Mouse (Mus musculus): Measurements from ENCODE around the gene Tradd. TPM values are rescaled to one million over a fixed set of nuclear protein-coding genes. Genes with fewer than 3 reads are reported as not detected.

Tradd gene
- polyA plus RNA-seq, 1 experiment from 2014 or later: 14.8 TPM

DNA sequence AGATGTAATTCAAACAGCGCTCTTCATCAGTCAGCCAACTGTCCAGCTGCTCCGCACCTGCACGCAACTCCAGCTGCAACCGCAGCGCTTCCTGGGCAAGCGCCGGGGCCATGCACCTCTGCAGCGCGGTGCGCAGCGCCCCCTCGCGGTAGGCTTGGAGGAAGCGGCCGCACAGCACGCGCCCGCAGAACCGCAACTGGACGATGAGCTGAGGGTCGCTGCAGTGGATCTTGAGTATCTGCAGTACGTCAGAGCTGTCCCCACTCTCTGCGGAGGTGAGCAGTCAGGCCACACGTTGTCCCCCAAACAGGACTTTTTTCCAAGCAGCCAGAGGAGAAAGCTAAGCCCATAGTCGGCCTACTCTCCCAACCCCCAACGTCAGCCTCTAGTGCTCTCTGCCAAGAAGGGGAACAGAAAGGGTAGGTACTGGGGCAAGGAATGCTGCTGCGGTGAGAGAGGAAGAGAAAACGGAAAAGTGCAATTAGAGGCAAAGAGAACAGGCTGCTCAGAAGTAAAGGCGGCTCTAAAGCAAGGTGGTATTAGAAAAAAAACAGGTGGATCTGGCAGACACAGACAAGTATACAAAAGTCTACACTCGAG lies 4.6 kb downstream of the Tradd start:
- H3K27me3 ChIP-seq (replicated peaks; ENCODE audit: control insufficient read depth, insufficient read depth, low read length): peaks cover 63% of the 10 kb centered on the region
- DNase-seq (ENCODE audit: low spot score) (peak; percentile 77), ATAC-seq (peak; percentile 56)
- H3K4me3 ChIP-seq (ENCODE audit: low read depth, low read length): peak overlapping the region; percentile 34
- no peaks in the 10 kb centered on the region for H3K36me3 ChIP-seq (ENCODE audit: control insufficient read depth, insufficient read depth, low read length)
- no peaks in the 10 kb centered on the region for H3K9me3 ChIP-seq (replicated peaks; ENCODE audit: control insufficient read depth, low read length)
- WGBS: 3% methylated on average over 30 of the region's 30 CpGs
- H3K27ac ChIP-seq (ENCODE audit: low read depth, low read length): no peak overlapping the region
- H3K4me1 ChIP-seq (ENCODE audit: control insufficient read depth, insufficient read depth, low read length): peaks cover 11% of the 10 kb centered on the region; the same call in 1 of the 2 replicates
- peak overlapping the region; percentile 40 for H3K9ac ChIP-seq (ENCODE audit: low read length)
- H3K4me2 ChIP-seq (ENCODE audit: low read length): peak overlapping the region; percentile 75

GRCm38 (mm10) chr8:105258911-105259720 lies 5.3 kb downstream of the Tradd start:
- peak; percentile 36 for ATAC-seq
- H3K36me3 ChIP-seq (ENCODE audit: control insufficient read depth, insufficient read depth, low read length): no peaks in the 10 kb centered on the region
- WGBS: 2% methylated on average over 55 of the region's 55 CpGs

GRCm38 (mm10) chr8:105257318-105258114 lies 6.9 kb downstream of the Tradd start:
- Histone ChIP-seq H3K9me3 (replicated peaks; ENCODE audit: control insufficient read depth, low read length) (no peaks in the 10 kb centered on the region), H3K4me1 (ENCODE audit: control insufficient read depth, insufficient read depth, low read length) (peaks cover 10% of the 10 kb centered on the region; the same call in 1 of the 2 replicates), H3K27ac (ENCODE audit: low read depth, low read length) (no peak overlapping the region), H3K4me2 (ENCODE audit: low read length) (no peak overlapping the region), H3K27me3 (replicated peaks; ENCODE audit: control insufficient read depth, insufficient read depth, low read length) (peaks cover 48% of the 10 kb centered on the region), H3K9ac (ENCODE audit: low read length) (no peak overlapping the region), H3K4me3 (ENCODE audit: low read depth, low read length) (no peak overlapping the region), H3K36me3 (ENCODE audit: control insufficient read depth, insufficient read depth, low read length) (no peaks in the 10 kb centered on the region)
- WGBS: 68% methylated on average over 7 of the region's 7 CpGs
- DNase-seq (ENCODE audit: low spot score) (no peak), ATAC-seq (no peak)

More at GRCm38 (mm10) chr8:105258911-105259720, 5.3 kb downstream of the Tradd start:
- DNase-seq (ENCODE audit: low spot score): peak; percentile 62
- Histone ChIP-seq H3K27ac (ENCODE audit: low read depth, low read length) (no peak overlapping the region), H3K27me3 (replicated peaks; ENCODE audit: control insufficient read depth, insufficient read depth, low read length) (peaks cover 59% of the 10 kb centered on the region), H3K4me3 (ENCODE audit: low read depth, low read length) (peak overlapping the region; percentile 34), H3K4me2 (ENCODE audit: low read length) (peak overlapping the region; percentile 75), H3K4me1 (ENCODE audit: control insufficient read depth, insufficient read depth, low read length) (peaks cover 10% of the 10 kb centered on the region; the same call in 1 of the 2 replicates), H3K9me3 (replicated peaks; ENCODE audit: control insufficient read depth, low read length) (no peaks in the 10 kb centered on the region), H3K9ac (ENCODE audit: low read length) (peak overlapping the region; percentile 40)

GRCm38 (mm10) chr8:105254966-105255350 lies 9.5 kb downstream of the Tradd start, which contains the start of gene B3gnt9:
B3gnt9 (minus strand) TSS chr8:105255153.
- H3K27ac ChIP-seq (ENCODE audit: low read depth, low read length): no peak within 1 kb of the TSS
- WGBS: 4% methylated on average over 14 of the region's 14 CpGs
- no peak for DNase-seq (ENCODE audit: low spot score)
- H3K9me3 ChIP-seq (replicated peaks; ENCODE audit: control insufficient read depth, low read length): no peaks in the 10 kb centered on the region
- H3K9ac ChIP-seq (ENCODE audit: low read length): peak within 1 kb of the TSS; percentile 66
- H3K36me3 ChIP-seq (ENCODE audit: control insufficient read depth, insufficient read depth, low read length): peaks cover 24% of the 10 kb centered on the region
- peak within 1 kb of the TSS; percentile 52 for H3K4me3 ChIP-seq (ENCODE audit: low read depth, low read length)
- peaks cover 10% of the 10 kb centered on the region; the same call in 1 of the 2 replicates for H3K4me1 ChIP-seq (ENCODE audit: control insufficient read depth, insufficient read depth, low read length)
- H3K4me2 ChIP-seq (ENCODE audit: low read length): peak within 1 kb of the TSS; percentile 99
- no peak; the same call in 1 of the 2 replicates for ATAC-seq
- peaks cover 31% of the 10 kb centered on the region for H3K27me3 ChIP-seq (replicated peaks; ENCODE audit: control insufficient read depth, insufficient read depth, low read length)

DNA sequence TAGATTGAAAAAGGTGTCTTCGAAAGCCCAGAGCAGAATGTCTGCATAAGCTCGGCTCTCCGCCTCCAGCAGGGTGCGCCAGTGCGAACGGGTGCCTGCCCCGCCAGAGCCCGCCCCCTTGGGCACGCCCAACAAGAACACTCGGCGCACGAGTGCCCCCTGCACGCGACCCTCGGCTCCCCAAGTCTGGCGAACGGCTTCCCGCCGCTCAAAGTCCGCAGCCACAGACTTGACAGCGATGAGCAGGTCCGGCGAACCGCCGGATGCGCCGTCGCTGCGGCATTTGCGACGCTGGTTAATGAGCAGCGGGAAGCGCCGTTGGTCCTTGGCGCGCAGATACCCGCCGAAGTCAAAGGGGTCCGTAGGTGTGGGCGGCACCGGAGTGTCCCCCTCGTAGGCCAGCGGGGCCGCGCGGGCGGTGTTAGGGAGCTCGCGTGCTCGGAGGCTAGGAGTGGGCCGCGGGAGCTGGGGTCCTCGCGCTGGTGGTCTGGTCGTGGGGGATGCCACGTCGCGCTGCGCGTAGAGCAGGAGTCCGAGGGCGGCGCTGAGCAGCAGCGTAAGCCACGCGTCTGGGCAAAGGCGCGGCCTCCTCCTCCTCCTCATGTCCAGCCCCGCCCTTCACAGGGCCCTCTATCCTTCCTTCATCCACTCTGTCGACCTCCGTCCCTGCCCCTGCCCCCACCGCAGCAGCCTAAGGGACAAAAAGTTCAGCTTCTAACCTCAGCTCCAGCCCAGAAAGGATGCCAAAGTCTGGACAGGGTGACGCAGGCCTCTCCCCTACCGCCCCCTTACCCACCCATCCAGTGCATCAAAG lies 10.1 kb downstream of the Tradd start:
- H3K4me2 ChIP-seq (ENCODE audit: low read length): peak overlapping the region; percentile 99
- ATAC-seq (peak; percentile 86), DNase-seq (ENCODE audit: low spot score) (peak; percentile 91)
- H3K27me3 ChIP-seq (replicated peaks; ENCODE audit: control insufficient read depth, insufficient read depth, low read length): peaks cover 25% of the 10 kb centered on the region
- peaks cover 8% of the 10 kb centered on the region; the same call in 1 of the 2 replicates for H3K4me1 ChIP-seq (ENCODE audit: control insufficient read depth, insufficient read depth, low read length)
- no peak overlapping the region for H3K27ac ChIP-seq (ENCODE audit: low read depth, low read length)
- H3K36me3 ChIP-seq (ENCODE audit: control insufficient read depth, insufficient read depth, low read length): peaks cover 30% of the 10 kb centered on the region
- H3K9ac ChIP-seq (ENCODE audit: low read length): peak overlapping the region; percentile 66
- H3K9me3 ChIP-seq (replicated peaks; ENCODE audit: control insufficient read depth, low read length): no peaks in the 10 kb centered on the region
- peak overlapping the region; percentile 52 for H3K4me3 ChIP-seq (ENCODE audit: low read depth, low read length)
- WGBS: under 1% methylated on average over 73 of the region's 74 CpGs

GRCm38 (mm10) chr8:105253766-105254151 lies 10.7 kb downstream of the Tradd start:
- Histone ChIP-seq H3K27ac (ENCODE audit: low read depth, low read length) (no peak overlapping the region), H3K9ac (ENCODE audit: low read length) (peak overlapping the region; percentile 66; the same call in 1 of the 2 replicates), H3K4me3 (ENCODE audit: low read depth, low read length) (peak overlapping the region; percentile 52), H3K4me1 (ENCODE audit: control insufficient read depth, insufficient read depth, low read length) (peaks cover 5% of the 10 kb centered on the region; the same call in 1 of the 2 replicates), H3K4me2 (ENCODE audit: low read length) (peak overlapping the region; percentile 99), H3K36me3 (ENCODE audit: control insufficient read depth, insufficient read depth, low read length) (peaks cover 36% of the 10 kb centered on the region), H3K27me3 (replicated peaks; ENCODE audit: control insufficient read depth, insufficient read depth, low read length) (peaks cover 19% of the 10 kb centered on the region), H3K9me3 (replicated peaks; ENCODE audit: control insufficient read depth, low read length) (no peaks in the 10 kb centered on the region)
- WGBS: 35% methylated on average over 20 of the region's 20 CpGs
- DNase-seq (ENCODE audit: low spot score) (no peak), ATAC-seq (peak; percentile 51)

GRCm38 (mm10) chr8:105252680-105253537 lies 11.5 kb downstream of the Tradd start:
- Histone ChIP-seq H3K27me3 (replicated peaks; ENCODE audit: control insufficient read depth, insufficient read depth, low read length) (peaks cover 11% of the 10 kb centered on the region), H3K27ac (ENCODE audit: low read depth, low read length) (no peak overlapping the region), H3K4me3 (ENCODE audit: low read depth, low read length) (no peak overlapping the region), H3K9ac (ENCODE audit: low read length) (no peak overlapping the region), H3K4me2 (ENCODE audit: low read length) (no peak overlapping the region), H3K9me3 (replicated peaks; ENCODE audit: control insufficient read depth, low read length) (no peaks in the 10 kb centered on the region), H3K4me1 (ENCODE audit: control insufficient read depth, insufficient read depth, low read length) (peaks cover 5% of the 10 kb centered on the region; the same call in 1 of the 2 replicates), H3K36me3 (ENCODE audit: control insufficient read depth, insufficient read depth, low read length) (peaks cover 45% of the 10 kb centered on the region)
- WGBS: 90% methylated on average over 10 of the region's 10 CpGs
- DNase-seq (ENCODE audit: low spot score): no peak
- ATAC-seq: no peak
